Mouse (Mus musculus): ENCODE measurements around the gene Ssmem1. TPM values are rescaled to one million over a fixed set of nuclear protein-coding genes. Genes with fewer than 3 reads are reported as not detected.
A peak's percentile ranks its signal among the peaks of the same experiment; 100 is the strongest.

Ssmem1 gene
- polyA plus RNA-seq, 1 experiment from 2014 or later = not detected

- peaks cover 72% of the 10 kb centered on the region for H3K4me1 ChIP-seq
- 14% methylated on average over 17 of the region's 17 CpGs for WGBS
Measured at GRCm38 (mm10) chr6:30546571-30547273, 37.1 kb downstream of the Ssmem1 start.

GRCm38 (mm10) chr6:30547274-30547645, 37.6 kb downstream of the Ssmem1 start:
- H3K4me3 ChIP-seq = peak overlapping the region; percentile 34
- ATAC-seq (ENCODE audit: extremely low read depth, insufficient number of reproducible peaks, low FRiP score, low TSS enrichment) = no peak
- under 1% methylated on average over 15 of the region's 17 CpGs for WGBS
- H3K4me2 ChIP-seq = peak overlapping the region; percentile 67
- no peaks in the 10 kb centered on the region for H3K36me3 ChIP-seq
- H3K9ac ChIP-seq = peak overlapping the region; percentile 74
- H3K27me3 ChIP-seq (replicated peaks) = no peaks in the 10 kb centered on the region
- H3K9me3 ChIP-seq = peaks cover 5% of the 10 kb centered on the region; the same call in 1 of the 2 replicates
- H3K27ac ChIP-seq (replicated peaks) = peak overlapping the region; percentile 94
- H3K4me1 ChIP-seq = peaks cover 71% of the 10 kb centered on the region

More at GRCm38 (mm10) chr6:30546571-30547273, 37.1 kb downstream of the Ssmem1 start:
- Histone ChIP-seq H3K9ac (peak overlapping the region; percentile 74), H3K36me3 (no peaks in the 10 kb centered on the region), H3K9me3 (peaks cover 5% of the 10 kb centered on the region; the same call in 1 of the 2 replicates), H3K4me3 (peak overlapping the region; percentile 34), H3K4me2 (peak overlapping the region; percentile 67), H3K27ac (replicated peaks) (peak overlapping the region; percentile 94), H3K27me3 (replicated peaks) (no peaks in the 10 kb centered on the region)
- no peak for ATAC-seq (ENCODE audit: extremely low read depth, insufficient number of reproducible peaks, low FRiP score, low TSS enrichment)

GRCm38 (mm10) chr6:30547656-30548306, 38.1 kb downstream of the Ssmem1 start:
- Histone ChIP-seq H3K9me3 (peaks cover 5% of the 10 kb centered on the region; the same call in 1 of the 2 replicates), H3K36me3 (no peaks in the 10 kb centered on the region), H3K4me1 (peaks cover 70% of the 10 kb centered on the region), H3K9ac (peak overlapping the region; percentile 74), H3K4me3 (peak overlapping the region; percentile 34), H3K27ac (replicated peaks) (peak overlapping the region; percentile 94), H3K4me2 (peak overlapping the region; percentile 67), H3K27me3 (replicated peaks) (no peaks in the 10 kb centered on the region)
- WGBS = 33% methylated on average over 9 of the region's 9 CpGs
- no peak for ATAC-seq (ENCODE audit: extremely low read depth, insufficient number of reproducible peaks, low FRiP score, low TSS enrichment)

- Histone ChIP-seq H3K4me3 (no peak overlapping the region), H3K36me3 (no peaks in the 10 kb centered on the region), H3K4me2 (peak overlapping the region; percentile 29), H3K27me3 (replicated peaks) (no peaks in the 10 kb centered on the region), H3K27ac (replicated peaks) (peak overlapping the region; percentile 78), H3K9ac (peak overlapping the region; percentile 60), H3K9me3 (peaks cover 5% of the 10 kb centered on the region; the same call in 1 of the 2 replicates), H3K4me1 (peaks cover 63% of the 10 kb centered on the region)
- 25% methylated on average over 15 of the region's 15 CpGs for WGBS
- no peak for ATAC-seq (ENCODE audit: extremely low read depth, insufficient number of reproducible peaks, low FRiP score, low TSS enrichment)
Measured at GRCm38 (mm10) chr6:30549231-30549761, 39.6 kb downstream of the Ssmem1 start.

- no peak overlapping the region for H3K9ac ChIP-seq
- H3K4me3 ChIP-seq = no peak overlapping the region
- no peaks in the 10 kb centered on the region for H3K27me3 ChIP-seq (replicated peaks)
- no peak overlapping the region for H3K27ac ChIP-seq (replicated peaks)
- H3K4me2 ChIP-seq = no peak overlapping the region
- H3K9me3 ChIP-seq = peaks cover 5% of the 10 kb centered on the region; the same call in 1 of the 2 replicates
- 74% methylated on average over 7 of the region's 7 CpGs for WGBS
- no peaks in the 10 kb centered on the region for H3K36me3 ChIP-seq
- no peak for ATAC-seq (ENCODE audit: extremely low read depth, insufficient number of reproducible peaks, low FRiP score, low TSS enrichment)
- peaks cover 54% of the 10 kb centered on the region for H3K4me1 ChIP-seq
Measured at GRCm38 (mm10) chr6:30550496-30551192, 41.0 kb downstream of the Ssmem1 start.

- ATAC-seq (ENCODE audit: extremely low read depth, insufficient number of reproducible peaks, low FRiP score, low TSS enrichment) = no peak
- Histone ChIP-seq H3K9ac (no peak overlapping the region), H3K27me3 (replicated peaks) (no peaks in the 10 kb centered on the region), H3K4me3 (no peak overlapping the region), H3K4me2 (no peak overlapping the region), H3K4me1 (peaks cover 52% of the 10 kb centered on the region), H3K9me3 (peaks cover 5% of the 10 kb centered on the region; the same call in 1 of the 2 replicates), H3K36me3 (no peaks in the 10 kb centered on the region), H3K27ac (replicated peaks) (no peak overlapping the region)
Measured at GRCm38 (mm10) chr6:30551193-30551515, 41.5 kb downstream of the Ssmem1 start.

- H3K9ac ChIP-seq = peak overlapping the region; percentile 66
- H3K36me3 ChIP-seq = no peaks in the 10 kb centered on the region
- no peaks in the 10 kb centered on the region for H3K27me3 ChIP-seq (replicated peaks)
- peak overlapping the region; percentile 40 for H3K27ac ChIP-seq (replicated peaks)
- H3K4me1 ChIP-seq = peaks cover 47% of the 10 kb centered on the region
- WGBS = 36% methylated on average over 23 of the region's 23 CpGs
- peak overlapping the region; percentile 52 for H3K4me2 ChIP-seq
- H3K4me3 ChIP-seq = peak overlapping the region; percentile 21
- ATAC-seq (ENCODE audit: extremely low read depth, insufficient number of reproducible peaks, low FRiP score, low TSS enrichment) = no peak
- peaks cover 5% of the 10 kb centered on the region; the same call in 1 of the 2 replicates for H3K9me3 ChIP-seq
Measured at GRCm38 (mm10) chr6:30551644-30552580, 42.3 kb downstream of the Ssmem1 start.

GRCm38 (mm10) chr6:30552628-30553027, 43.0 kb downstream of the Ssmem1 start:
- no peaks in the 10 kb centered on the region for H3K27me3 ChIP-seq (replicated peaks)
- WGBS = 49% methylated on average over 6 of the region's 6 CpGs
- H3K4me2 ChIP-seq = peak overlapping the region; percentile 52; the same call in 1 of the 2 replicates
- peaks cover 42% of the 10 kb centered on the region for H3K4me1 ChIP-seq
- no peak overlapping the region for H3K4me3 ChIP-seq
- H3K36me3 ChIP-seq = no peaks in the 10 kb centered on the region
- no peak for ATAC-seq (ENCODE audit: extremely low read depth, insufficient number of reproducible peaks, low FRiP score, low TSS enrichment)
- peaks cover 5% of the 10 kb centered on the region; the same call in 1 of the 2 replicates for H3K9me3 ChIP-seq
- H3K9ac ChIP-seq = no peak overlapping the region
- H3K27ac ChIP-seq (replicated peaks) = 0 out of 2 replicates have a peak overlapping the region, but pooled peaks have one; percentile 24

GRCm38 (mm10) chr6:30553381-30554010, 43.8 kb downstream of the Ssmem1 start:
- Histone ChIP-seq H3K27ac (replicated peaks) (0 out of 2 replicates have a peak overlapping the region, but pooled peaks have one; percentile 20), H3K4me2 (no peak overlapping the region), H3K9ac (no peak overlapping the region), H3K36me3 (no peaks in the 10 kb centered on the region), H3K27me3 (replicated peaks) (no peaks in the 10 kb centered on the region), H3K9me3 (peaks cover 5% of the 10 kb centered on the region; the same call in 1 of the 2 replicates), H3K4me1 (peaks cover 34% of the 10 kb centered on the region), H3K4me3 (no peak overlapping the region)
- WGBS = 65% methylated on average over 7 of the region's 7 CpGs
- no peak for ATAC-seq (ENCODE audit: extremely low read depth, insufficient number of reproducible peaks, low FRiP score, low TSS enrichment)

- Histone ChIP-seq H3K9me3 (peaks cover 5% of the 10 kb centered on the region; the same call in 1 of the 2 replicates), H3K9ac (no peak overlapping the region), H3K4me1 (peaks cover 29% of the 10 kb centered on the region), H3K4me2 (no peak overlapping the region), H3K36me3 (no peaks in the 10 kb centered on the region), H3K27me3 (replicated peaks) (no peaks in the 10 kb centered on the region), H3K4me3 (no peak overlapping the region), H3K27ac (replicated peaks) (no peak overlapping the region)
- no peak for ATAC-seq (ENCODE audit: extremely low read depth, insufficient number of reproducible peaks, low FRiP score, low TSS enrichment)
- 82% methylated on average over 5 of the region's 5 CpGs for WGBS
Measured at GRCm38 (mm10) chr6:30554092-30554491, 44.4 kb downstream of the Ssmem1 start.

All from heart, embryonic 13.5 days (tissue).